Mouse (Mus musculus) urinary bladder, postnatal 14 days (tissue): Measurements from ENCODE around the gene Mfsd10.
A peak's percentile ranks its signal among the peaks of the same experiment; 100 is the strongest.

Experiments used
- DNase-seq: peaks from one replicate; pipeline ENCODE4 v3.0.0; 2021; ENCODE audit warnings: low spot score

The Mfsd10 gene

DNA sequence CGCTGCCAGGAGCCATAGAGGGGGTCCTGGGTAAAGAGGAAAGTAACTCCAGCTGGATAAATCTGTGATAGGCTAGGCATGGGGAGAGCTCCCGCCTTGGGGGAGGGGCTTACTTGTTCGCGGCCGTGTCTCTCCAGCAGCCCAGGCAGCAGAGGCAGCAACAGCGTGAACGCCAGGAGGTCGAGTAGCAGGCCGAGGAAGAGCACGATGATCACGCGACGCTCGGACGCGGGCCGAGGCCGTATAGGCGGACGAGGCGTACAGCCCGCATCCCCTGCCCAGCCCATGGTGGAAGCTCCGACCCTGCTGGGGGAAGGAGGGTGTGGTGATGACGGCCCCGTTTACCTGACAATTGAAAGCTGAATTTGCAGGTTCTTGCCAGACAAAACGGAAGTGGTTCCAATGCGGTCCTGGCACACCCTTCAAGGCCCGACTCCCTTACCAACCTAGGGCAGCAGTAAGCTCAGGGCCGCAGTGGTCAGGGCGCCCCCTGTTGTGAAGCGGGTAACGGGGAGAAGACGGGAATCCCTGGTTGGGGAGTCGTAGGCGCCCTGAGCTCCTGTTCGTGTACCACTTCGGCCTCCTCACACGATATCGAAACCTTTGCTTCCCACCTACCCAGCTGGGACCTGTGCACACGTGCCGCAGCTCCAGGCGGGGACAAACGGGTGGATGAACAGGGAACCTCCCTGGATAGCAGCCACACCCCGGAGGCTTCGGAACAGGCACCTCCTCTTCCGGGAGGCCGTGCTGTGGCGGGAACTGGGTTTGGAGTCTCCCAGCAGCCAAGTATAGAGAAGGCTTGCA, at the start of gene Mfsd10:
TSS of gene Mfsd10 (minus strand) at position 732 of the 807 bp plus-strand sequence.
- DNase-seq = peak; percentile 85

- no peak for DNase-seq
Observed at GRCm38 (mm10) chr5:34670280-34670679, 33.3 kb upstream of the Mfsd10 start.

GRCm38 (mm10) chr5:34669493-34669892, 32.5 kb upstream of the Mfsd10 start:
- no peak for DNase-seq

DNA sequence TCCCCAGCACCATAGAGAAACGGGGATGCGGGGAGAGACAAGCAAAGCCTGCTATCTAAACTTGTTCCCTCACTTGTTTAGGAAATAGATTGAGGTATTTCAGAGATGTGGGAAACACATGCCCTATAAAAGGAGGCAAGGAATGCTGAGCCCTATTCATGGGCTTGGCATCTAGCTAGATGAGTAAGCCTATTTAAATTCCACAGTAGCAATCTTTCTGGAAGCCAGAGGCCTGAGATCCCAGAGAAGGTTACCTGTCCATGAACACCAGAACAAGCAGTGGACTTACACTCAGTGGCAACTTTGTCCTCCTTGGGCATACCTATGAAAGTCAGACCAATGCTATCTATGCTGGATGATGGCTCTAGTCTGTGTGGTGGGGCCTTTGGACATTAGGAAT, 26.2 kb upstream of the Mfsd10 start:
- DNase-seq = no peak

DNA sequence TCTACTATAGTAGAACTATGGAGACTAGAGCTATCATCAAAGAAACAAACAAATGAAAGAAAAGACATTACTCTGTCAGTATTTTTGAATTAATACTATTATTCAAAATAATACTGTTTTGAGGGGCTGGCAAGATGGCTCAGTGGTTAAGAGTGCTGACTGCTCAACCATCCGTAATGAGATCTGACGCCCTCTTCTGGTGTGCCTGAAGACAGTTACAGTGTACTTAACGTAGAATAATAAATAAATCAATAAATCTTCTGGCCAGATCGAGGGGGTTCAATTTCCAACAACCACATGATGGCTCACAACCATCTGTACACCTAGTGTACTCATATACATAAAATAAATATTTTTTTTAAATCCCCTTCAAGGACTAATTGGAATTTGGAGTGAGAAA, 24.9 kb upstream of the Mfsd10 start:
- no peak for DNase-seq

DNA sequence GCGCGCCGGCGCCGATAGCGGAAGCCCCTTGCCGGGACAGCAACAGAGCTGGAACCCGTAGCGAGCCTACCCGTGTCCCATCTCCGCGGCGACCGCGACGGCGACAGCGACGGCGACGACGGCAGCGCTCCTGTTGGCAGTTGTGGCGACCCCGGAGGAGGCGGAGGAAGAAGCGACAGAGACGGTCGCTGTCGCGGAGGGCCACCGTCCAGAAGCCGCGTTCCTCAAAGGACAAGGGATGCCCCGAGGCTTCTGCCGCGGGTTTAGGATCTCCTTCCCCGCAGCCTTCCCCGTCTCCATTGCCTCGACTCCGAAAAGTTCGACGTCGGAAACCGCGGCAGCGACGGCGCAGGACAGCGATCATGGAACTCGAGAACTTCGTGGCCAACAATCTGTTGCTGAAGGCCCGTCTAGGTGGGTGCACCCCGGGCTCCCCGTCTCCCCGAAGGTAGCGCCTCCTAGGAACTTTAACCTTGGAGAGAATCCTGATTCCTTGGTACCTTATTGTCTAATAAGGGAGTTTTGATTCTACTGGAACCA, 23.6 kb upstream of the Mfsd10 start:
- DNase-seq = no peak

GRCm38 (mm10) chr5:34659686-34660590, 22.9 kb upstream of the Mfsd10 start, which contains the start of the genes Nop14 and Grk4:
TSS of gene Nop14 (minus strand) at chr5:34660148.
TSS of gene Grk4 (plus strand) at chr5:34660379.
- DNase-seq = peak; percentile 99

DNA sequence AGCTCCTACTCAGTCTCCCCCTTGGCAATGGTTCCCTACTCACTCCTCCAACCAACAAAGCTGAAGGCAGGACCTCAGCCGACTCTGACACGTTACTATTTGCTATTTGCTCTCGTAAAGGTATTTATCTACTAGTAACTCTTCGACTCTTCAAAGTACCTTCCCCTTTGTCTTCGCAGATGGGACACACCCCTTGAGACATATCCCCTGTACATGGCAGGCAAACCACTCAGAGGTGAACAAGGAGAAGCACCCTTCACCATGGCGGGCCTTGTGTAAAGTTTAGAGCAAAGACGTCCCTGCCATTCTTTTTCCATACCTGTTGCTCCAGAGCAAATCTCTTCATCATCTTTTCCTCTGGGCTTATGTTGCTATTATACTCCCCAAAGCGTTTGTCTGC, 20.5 kb upstream of the Mfsd10 start:
- no peak for DNase-seq

DNA sequence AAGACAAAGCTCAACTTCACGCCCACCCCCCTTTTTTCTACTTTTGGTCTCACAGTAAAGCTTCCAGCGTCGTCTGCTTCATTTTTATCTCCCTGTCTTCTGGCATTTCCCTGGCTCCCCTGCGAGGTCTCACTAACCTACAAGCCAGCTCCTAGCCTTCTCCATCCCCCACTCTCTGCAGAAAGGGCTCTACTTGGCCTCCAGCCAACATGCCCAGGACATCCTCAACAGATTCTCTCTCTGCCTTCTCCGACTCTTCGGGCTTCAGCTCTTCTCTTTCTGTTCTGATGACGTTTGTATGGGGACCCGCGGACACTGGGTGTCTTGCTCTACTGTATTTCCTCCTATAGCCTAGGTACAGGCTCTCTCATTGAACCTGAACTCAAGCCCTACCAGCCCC, 17.9 kb upstream of the Mfsd10 start:
- no peak for DNase-seq

DNA sequence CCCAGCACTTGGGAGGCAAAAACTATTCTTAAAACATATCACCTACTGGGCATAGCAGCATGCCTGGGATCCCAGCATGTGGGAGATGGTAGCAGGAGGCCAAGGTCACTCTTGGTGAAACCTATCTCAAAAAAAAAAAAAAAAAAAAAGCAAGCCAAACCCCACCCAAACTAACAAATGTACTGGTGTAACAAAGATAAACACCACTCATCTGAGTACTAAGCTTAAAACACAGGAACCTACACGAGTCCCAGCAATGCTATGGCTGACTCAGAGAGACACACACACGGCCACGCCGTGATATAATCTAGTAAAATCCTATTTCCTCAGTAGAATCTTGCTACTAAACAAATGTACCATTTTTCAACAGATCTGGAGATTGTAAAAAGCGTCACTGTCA, 15.9 kb upstream of the Mfsd10 start:
- no peak for DNase-seq

DNA sequence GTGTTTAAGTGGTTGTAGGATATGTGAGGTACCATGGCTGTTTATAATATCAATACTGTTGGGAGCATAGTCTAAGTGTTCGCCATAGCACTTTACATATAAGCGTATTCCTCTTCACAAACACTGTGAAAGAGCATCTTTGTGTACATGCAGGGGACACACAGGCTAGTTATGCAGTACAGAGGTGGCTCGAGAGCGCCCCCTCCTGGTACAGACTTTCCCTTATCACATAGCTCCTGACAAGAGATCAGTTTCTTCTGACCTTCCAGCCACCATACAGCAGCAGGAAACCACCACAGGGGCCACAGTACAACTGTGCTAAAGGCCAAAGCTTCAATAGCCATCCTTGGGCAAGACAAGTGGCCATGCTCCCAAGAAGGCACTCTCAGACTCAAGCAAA, 10.6 kb upstream of the Mfsd10 start:
- peak; percentile 71 for DNase-seq

DNA sequence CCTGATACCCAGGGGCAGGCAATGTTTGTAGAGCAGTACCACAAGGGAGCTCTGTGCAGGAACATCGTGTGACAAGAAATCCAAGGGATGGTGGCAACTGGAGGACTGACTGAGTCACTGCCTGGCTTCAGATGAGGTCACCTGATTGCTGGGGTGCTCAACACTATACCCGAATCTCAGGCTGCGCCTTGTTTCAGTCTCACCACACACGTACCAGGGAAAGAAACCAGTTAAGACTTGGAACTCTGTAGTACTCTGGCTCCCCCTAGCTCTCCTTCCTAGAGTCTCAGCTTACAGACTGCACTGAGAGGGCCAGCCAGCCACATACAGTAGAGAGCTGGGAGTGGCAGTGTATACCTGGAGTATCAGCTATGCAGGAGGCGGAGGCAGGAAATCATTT, 5.9 kb upstream of the Mfsd10 start:
- peak; percentile 50 for DNase-seq

- no peak for DNase-seq
Observed at GRCm38 (mm10) chr5:34641991-34642390, 5.0 kb upstream of the Mfsd10 start.

- no peak for DNase-seq
Observed at GRCm38 (mm10) chr5:34637591-34638156, 662 bp upstream of the Mfsd10 start.

- DNase-seq = no peak
Observed at GRCm38 (mm10) chr5:34635665-34636192, 1.3 kb downstream of the Mfsd10 start.

DNA sequence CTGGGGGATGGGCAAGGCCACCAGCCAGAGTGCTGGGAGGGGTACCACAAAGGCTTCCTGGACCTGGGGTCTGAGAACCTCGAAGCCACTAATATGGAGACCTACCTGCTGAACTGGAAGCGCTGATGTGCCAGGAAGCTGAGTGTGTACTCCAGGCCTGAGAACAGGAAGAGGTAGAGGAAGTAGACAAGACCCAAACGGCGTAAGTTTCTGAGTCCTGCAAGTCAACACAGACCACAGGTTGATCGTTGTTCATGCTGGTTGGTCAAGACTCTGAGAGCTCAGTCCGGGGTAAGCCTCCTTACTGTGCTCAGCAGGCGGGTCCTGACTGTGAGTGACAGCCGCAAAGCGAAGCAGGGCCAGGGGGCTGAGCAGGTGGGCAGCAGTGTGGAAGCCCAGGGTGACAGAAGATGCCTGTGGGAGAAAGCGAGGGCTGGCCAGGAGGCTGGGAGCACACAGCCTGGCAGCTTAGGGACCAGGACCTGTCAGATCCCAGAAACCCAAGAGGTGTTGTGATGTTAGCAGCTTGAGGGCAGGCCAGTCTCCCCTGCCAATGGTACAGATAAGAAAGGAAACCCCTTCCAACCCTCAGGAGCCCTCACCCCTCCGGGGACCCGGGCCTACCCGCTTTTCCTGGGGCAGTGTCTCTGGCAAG, 2.1 kb downstream of the Mfsd10 start:
- no peak for DNase-seq

DNA sequence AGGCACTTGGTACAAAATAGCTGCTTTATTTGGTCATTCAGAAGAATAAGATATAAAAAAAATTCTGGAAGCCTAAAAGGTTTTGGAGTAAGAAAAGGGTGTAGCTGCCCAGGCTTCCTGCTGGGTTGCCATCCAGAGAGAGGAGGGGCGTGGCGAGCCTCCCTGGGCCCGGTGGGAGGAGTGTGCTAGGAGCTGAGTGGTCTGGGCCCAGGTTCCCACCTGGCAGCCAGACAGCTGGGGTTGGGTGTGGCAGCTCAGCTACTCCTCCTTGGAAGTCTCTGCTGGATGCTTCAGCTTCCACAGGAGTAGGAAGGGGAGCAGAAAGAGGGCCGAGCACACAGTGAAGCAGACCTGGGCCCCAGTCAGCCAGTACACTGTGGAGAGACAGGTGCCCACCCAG, 3.4 kb downstream of the Mfsd10 start:
- DNase-seq = peak; percentile 60

- DNase-seq = no peak
Observed at GRCm38 (mm10) chr5:34632996-34633395, 4.0 kb downstream of the Mfsd10 start.

- DNase-seq = no peak
Observed at GRCm38 (mm10) chr5:34609966-34610365, 27.0 kb downstream of the Mfsd10 start.

- DNase-seq = no peak
Observed at GRCm38 (mm10) chr5:34608226-34608625, 28.8 kb downstream of the Mfsd10 start.

DNA sequence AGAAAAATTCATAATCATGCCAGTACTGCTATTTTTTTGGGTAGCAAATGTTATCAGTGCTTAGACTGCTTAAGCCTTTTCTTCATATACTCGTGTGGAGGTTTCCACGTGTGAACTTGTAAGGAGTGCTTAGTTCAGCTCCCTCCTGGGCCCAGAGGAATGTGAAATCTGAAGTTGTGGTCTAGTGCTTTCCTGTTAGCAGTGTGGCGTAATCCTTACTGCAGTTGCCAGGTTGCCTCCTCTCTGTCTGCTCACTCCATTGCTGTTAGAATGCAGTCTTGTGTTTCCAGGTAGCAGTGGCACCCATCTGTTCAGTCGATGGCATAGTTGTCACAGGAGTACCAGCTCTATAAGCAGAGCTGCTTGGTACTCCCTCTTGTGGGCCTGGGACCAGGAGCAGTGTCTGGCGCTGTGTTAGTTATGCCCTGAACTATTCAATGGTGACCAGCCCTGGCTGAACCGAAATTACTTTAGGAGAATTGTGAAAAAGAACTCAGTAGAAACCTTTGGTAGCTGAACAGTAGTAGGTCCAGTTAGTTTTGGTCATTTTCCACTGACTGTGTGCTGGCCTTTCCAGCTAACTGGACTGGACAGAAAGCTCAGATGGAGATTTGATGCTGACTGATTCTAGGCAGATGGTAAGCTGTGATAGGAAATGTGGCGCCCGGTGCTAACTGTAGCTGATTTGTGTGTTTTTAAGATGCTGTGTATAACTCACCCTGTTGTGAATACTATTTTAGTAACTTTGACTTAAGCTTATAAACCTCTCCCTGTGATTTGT, 29.7 kb downstream of the Mfsd10 start:
- DNase-seq = no peak
